Comparison of ENCODE assay signal across 8 mouse cellular contexts in genomic region chr9:31281663-31282015, GRCm38 (mm10). TPM values are rescaled to one million over a fixed set of nuclear protein-coding genes. Genes with fewer than 3 reads are reported as not detected.
DNase-seq lines count a peak whose midpoint lies in the region; ATAC-seq and TF ChIP-seq lines count a peak whose summit lies in the region.

No protein-coding gene starts in this region.

- peak overlapping the region; percentile 63 for H3K4me2 ChIP-seq in hindbrain, embryonic 11.5 days (replicated peaks; ENCODE audit: low read depth, low read length)
- H3K4me2 ChIP-seq in liver, embryonic 14.5 days (ENCODE audit: low read depth) = peak overlapping the region; percentile 70
- H3K4me2 ChIP-seq in neural tube, embryonic 14.5 days (ENCODE audit: low read depth, low read length) = peak overlapping the region; percentile 59

- no peaks in the 10 kb centered on the region for H3K27me3 ChIP-seq in hindbrain, embryonic 11.5 days (ENCODE audit: control insufficient read depth, insufficient read depth, low read length)
- no peaks in the 10 kb centered on the region for H3K27me3 ChIP-seq in liver, embryonic 14.5 days (ENCODE audit: control insufficient read depth, insufficient read depth, low read length)
- H3K27me3 ChIP-seq in neural tube, embryonic 14.5 days (ENCODE audit: control insufficient read depth, insufficient read depth, low read length) = no peaks in the 10 kb centered on the region; the same call in 1 of the 2 replicates

- no peak for DNase-seq in lung, adult 2 months
- DNase-seq in lung, postnatal 25 days (ENCODE audit: low spot score) = no peak
- peak; percentile 47 to 63 for DNase-seq in cerebellum, postnatal 36 days
- peak; percentile 67 for DNase-seq in hindbrain, embryonic 11.5 days (ENCODE audit: low spot score)
- peak in 1 of 3 experiments; percentile 39 for DNase-seq in liver, embryonic 14.5 days (ENCODE audit: low read depth in 3 of 3, low spot score in 3 of 3)
- DNase-seq in gastrocnemius, postnatal 10 days = no peak

- H3K27ac ChIP-seq in hindbrain, embryonic 11.5 days (ENCODE audit: low read depth, low read length) = peak overlapping the region; percentile 100
- H3K27ac ChIP-seq in liver, embryonic 14.5 days = peak overlapping the region; percentile 95
- peak overlapping the region; percentile 100 for H3K27ac ChIP-seq in neural tube, embryonic 14.5 days (ENCODE audit: low read depth, low read length)

- no peak for TF ChIP-seq POLR2A in lung, adult 2 months (IDR thresholded peaks at IDR 0.05; ENCODE audit: borderline replicate concordance, extremely low read depth, low read depth, low read length)

- H3K9ac ChIP-seq in hindbrain, embryonic 11.5 days (ENCODE audit: low read depth, low read length) = peak overlapping the region; percentile 90
- peak overlapping the region; percentile 99 for H3K9ac ChIP-seq in liver, embryonic 14.5 days (replicated peaks)
- peak overlapping the region; percentile 99 for H3K9ac ChIP-seq in neural tube, embryonic 14.5 days (replicated peaks; ENCODE audit: low read depth, low read length)

- peaks cover 4% of the 10 kb centered on the region for H3K4me1 ChIP-seq in lung, adult 2 months (ENCODE audit: control insufficient read depth, insufficient read depth, low read length)
- H3K4me1 ChIP-seq in hindbrain, embryonic 11.5 days (replicated peaks; ENCODE audit: control insufficient read depth, insufficient read depth, low read length) = peaks cover 2% of the 10 kb centered on the region; the same call in 1 of the 2 replicates
- H3K4me1 ChIP-seq in liver, embryonic 14.5 days (replicated peaks; ENCODE audit: control insufficient read depth in 2 of 2, insufficient read depth in 2 of 2, low read length in 1 of 2) = peaks cover 26 to 41% of the 10 kb centered on the region in 2 experiments
- H3K4me1 ChIP-seq in neural tube, embryonic 14.5 days (ENCODE audit: control insufficient read depth, insufficient read depth, low read length) = peaks cover 16% of the 10 kb centered on the region

- TF ChIP-seq EP300 in liver, embryonic 14.5 days (IDR thresholded peaks at IDR 0.05; ENCODE audit: low read depth) = no peak

- no peak for TF ChIP-seq CTCF in lung, adult 2 months (IDR thresholded peaks at IDR 0.05; ENCODE audit: insufficient read depth, low read length)
- TF ChIP-seq CTCF in liver, embryonic 14.5 days (IDR thresholded peaks at IDR 0.05; ENCODE audit: low read depth) = no peak

- H3K36me3 ChIP-seq in hindbrain, embryonic 11.5 days (ENCODE audit: control insufficient read depth, insufficient read depth, low read length) = no peaks in the 10 kb centered on the region
- H3K36me3 ChIP-seq in liver, embryonic 14.5 days (replicated peaks; ENCODE audit: control insufficient read depth, insufficient read depth, low read depth) = no peaks in the 10 kb centered on the region
- H3K36me3 ChIP-seq in neural tube, embryonic 14.5 days (ENCODE audit: control insufficient read depth, insufficient read depth, low read length) = no peaks in the 10 kb centered on the region

- 6% methylated on average over 11 of the region's 11 CpGs for WGBS in lung, adult 2 months
- 5% methylated on average over 11 of the region's 11 CpGs for WGBS in hindbrain, embryonic 11.5 days
- 6% methylated on average over 11 of the region's 11 CpGs for WGBS in liver, embryonic 14.5 days (ENCODE audit: insufficient replicate concordance)
- WGBS in neural tube, embryonic 14.5 days = 3% methylated on average over 11 of the region's 11 CpGs

- H3K4me3 ChIP-seq in lung, adult 2 months (replicated peaks; ENCODE audit: extremely low read depth, low read depth, low read length) = peak overlapping the region; percentile 97
- H3K4me3 ChIP-seq in hindbrain, embryonic 11.5 days (ENCODE audit: low read depth, low read length) = peak overlapping the region; percentile 80
- peak overlapping the region; percentile 69 to 82 for H3K4me3 ChIP-seq in liver, embryonic 14.5 days (ENCODE audit: insufficient read depth in 1 of 2, low read depth in 2 of 2, low read length in 2 of 2)
- peak overlapping the region; percentile 75 for H3K4me3 ChIP-seq in neural tube, embryonic 14.5 days (ENCODE audit: low read depth, low read length)

- no peak for ATAC-seq in hindbrain, embryonic 11.5 days (ENCODE audit: low FRiP score)
- ATAC-seq in liver, embryonic 14.5 days (ENCODE audit: insufficient read depth) = no peak
- no peak for ATAC-seq in neural tube, embryonic 14.5 days (ENCODE audit: low read depth)
- ATAC-seq in frontal cortex, adult (ENCODE audit: low TSS enrichment) = no peak

- no peaks in the 10 kb centered on the region for H3K9me3 ChIP-seq in hindbrain, embryonic 11.5 days (ENCODE audit: control insufficient read depth, low read length)
- H3K9me3 ChIP-seq in liver, embryonic 14.5 days (ENCODE audit: control insufficient read depth, low read length) = no peaks in the 10 kb centered on the region
- no peaks in the 10 kb centered on the region for H3K9me3 ChIP-seq in neural tube, embryonic 14.5 days (ENCODE audit: control insufficient read depth, low read length)

RNA-seq across cellular contexts. Expression of gene Prdm10, which starts 1.3 kb away (rescaled TPM):
- polyA plus RNA-seq in lung, adult 2 months (2012; rRNA removed) = 6.3 and 7.3 TPM in 2 replicates
- 6.9 and 7.5 TPM in 2 replicates for polyA plus RNA-seq in hindbrain, embryonic 11.5 days (2014; fragmentation: Nextera tagmentation; extraction: Ambion mirVana)
- 4.0 and 4.9 TPM in 2 replicates for polyA plus RNA-seq in liver, embryonic 14.5 days (2012; rRNA removed)
- 2.3 and 2.7 TPM in 2 replicates for polyA plus RNA-seq in liver, embryonic 14.5 days (2014; fragmentation: Nextera tagmentation; extraction: Ambion mirVana)
- polyA plus RNA-seq in neural tube, embryonic 14.5 days (2014; fragmentation: Nextera tagmentation; extraction: Ambion mirVana) = 9.6 and 11.6 TPM in 2 replicates
- 1 to 10 TPM; 3.4 to 5.7 TPM for total RNA-seq in gastrocnemius, postnatal 10 days (2021)

Comparison
In these comparisons a context has a peak if more than half of its experiments do, and no peak if none do; other contexts are left out.
1. DNase-seq: peak in cerebellum, postnatal 36 days (2 of 2) and hindbrain, embryonic 11.5 days (single experiment); none in lung, adult 2 months (single experiment), lung, postnatal 25 days (single experiment) and gastrocnemius, postnatal 10 days (single experiment).
2. Peak in every context shown above with its lines, with median percentiles within 50 percentile points of each other: H3K4me3 ChIP-seq, H3K27ac ChIP-seq, H3K4me2 ChIP-seq and H3K9ac ChIP-seq.